Mouse (Mus musculus) forebrain, embryonic 13.5 days (tissue): ENCODE data around the gene Mical2. TPM values are rescaled to one million over a fixed set of nuclear protein-coding genes. Genes with fewer than 3 reads are reported as not detected.

Experiments
- ATAC-seq: fragments of 200-750 bp; cut with Nextera tagmentation; 2 replicates; pipeline ENCODE4 v1.8.0; 2017
- H3K27ac ChIP-seq: fragments of 300-500 bp; sonication (generic); 2 replicates; pipeline ENCODE4 v1.5.1; 2015; ENCODE audit warnings: inconsistent platforms, mild to moderate bottlenecking, moderate library complexity
- H3K27me3 ChIP-seq: fragments of 300-500 bp; sonication (generic); 2 replicates; pipeline ENCODE4 v1.6.1; 2015; ENCODE audit warnings: mild to moderate bottlenecking, inconsistent platforms
- H3K36me3 ChIP-seq: fragments of 300-500 bp; sonication (generic); 2 replicates; pipeline ENCODE4 v1.6.1; 2015; ENCODE audit warnings: mild to moderate bottlenecking, inconsistent platforms; ENCODE audit not compliant: poor library complexity, severe bottlenecking
- H3K4me1 ChIP-seq: fragments of 300-500 bp; sonication (generic); 2 replicates; pipeline ENCODE4 v1.6.1; 2015; ENCODE audit warnings: inconsistent platforms
- H3K4me2 ChIP-seq: fragments of 300-500 bp; sonication (generic); 2 replicates; pipeline ENCODE4 v1.6.1; 2015; ENCODE audit warnings: inconsistent platforms, mild to moderate bottlenecking, moderate library complexity
- H3K4me3 ChIP-seq: fragments of 300-500 bp; sonication (generic); 2 replicates; pipeline ENCODE4 v1.5.1; 2015; ENCODE audit warnings: mild to moderate bottlenecking, inconsistent platforms
- H3K9ac ChIP-seq: fragments of 300-500 bp; sonication (generic); 2 replicates; pipeline ENCODE4 v1.6.1; 2015; ENCODE audit warnings: mild to moderate bottlenecking, inconsistent platforms
- H3K9me3 ChIP-seq: fragments of 300-500 bp; sonication (generic); replicated peaks from 2 replicates; pipeline ENCODE4 v1.6.1; 2016; ENCODE audit warnings: inconsistent platforms
- WGBS: fragments of 180-500 bp; shearing (Covaris S2); methylation state at CpG from one replicate; pipeline ENCODE4 v1.1.7; 2015; 5-methylcytosine and 5-hydroxymethylcytosine counted together
- polyA plus RNA-seq: library from polyadenylated mRNA; unstranded; fragments of >200 nt; fragmentation: Nextera tagmentation; extraction: Ambion mirVana; gene quantifications from 2 replicates; pipeline ENCODE4 v1.2.1, GENCODE M21; 2015

Gene Mical2
- polyA plus RNA-seq, 1 experiment from 2014 or later = 1.1 TPM

DNA sequence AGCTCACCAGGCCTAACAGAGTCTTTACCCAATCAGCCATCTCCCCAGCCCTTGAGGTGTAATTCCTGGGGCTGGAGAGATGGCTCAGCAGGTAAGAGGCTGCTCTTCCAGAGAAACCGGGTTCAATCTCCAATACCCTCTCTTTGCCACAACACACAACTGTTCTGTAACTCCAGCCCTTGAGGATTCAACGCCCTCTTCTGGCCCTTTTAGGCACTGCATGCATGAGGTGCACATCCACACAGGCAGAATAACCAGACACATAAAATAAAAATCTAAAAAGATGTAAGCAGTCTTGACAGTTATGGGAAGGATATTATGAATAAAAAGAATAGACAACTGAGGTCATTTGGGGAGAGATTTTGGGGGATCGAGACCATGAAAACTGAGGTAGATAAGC lies 9.8 kb upstream of the Mical2 start:
- Histone ChIP-seq H3K4me3 (no peak overlapping the region), H3K9ac (no peak overlapping the region), H3K4me2 (no peak overlapping the region), H3K27ac (no peak overlapping the region), H3K4me1 (peaks cover 11% of the 10 kb centered on the region), H3K27me3 (no peaks in the 10 kb centered on the region), H3K9me3 (0 out of 2 replicates have a peak, but pooled peaks cover 3% of the 10 kb centered on the region), H3K36me3 (no peaks in the 10 kb centered on the region)
- ATAC-seq = no peak
- WGBS = 83% methylated on average over 3 of the region's 3 CpGs

- Histone ChIP-seq H3K9ac (no peak overlapping the region), H3K4me1 (peaks cover 11% of the 10 kb centered on the region), H3K4me2 (no peak overlapping the region), H3K9me3 (0 out of 2 replicates have a peak, but pooled peaks cover 3% of the 10 kb centered on the region), H3K27ac (no peak overlapping the region), H3K36me3 (no peaks in the 10 kb centered on the region), H3K27me3 (0 out of 2 replicates have a peak, but pooled peaks cover 2% of the 10 kb centered on the region), H3K4me3 (no peak overlapping the region)
- 75% methylated on average over 5 of the region's 5 CpGs for WGBS
- ATAC-seq = no peak
Observed at GRCm38 (mm10) chr7:112216720-112217119, 8.9 kb upstream of the Mical2 start.

- no peak overlapping the region for H3K4me2 ChIP-seq
- no peak for ATAC-seq
- H3K27ac ChIP-seq = no peak overlapping the region
- no peak overlapping the region for H3K4me3 ChIP-seq
- H3K36me3 ChIP-seq = no peaks in the 10 kb centered on the region
- 0 out of 2 replicates have a peak, but pooled peaks cover 3% of the 10 kb centered on the region for H3K9me3 ChIP-seq
- no peak overlapping the region for H3K9ac ChIP-seq
- peaks cover 11% of the 10 kb centered on the region for H3K4me1 ChIP-seq
- 58% methylated on average over 6 of the region's 6 CpGs for WGBS
- 0 out of 2 replicates have a peak, but pooled peaks cover 3% of the 10 kb centered on the region for H3K27me3 ChIP-seq
Observed at GRCm38 (mm10) chr7:112217208-112217607, 8.4 kb upstream of the Mical2 start.

DNA sequence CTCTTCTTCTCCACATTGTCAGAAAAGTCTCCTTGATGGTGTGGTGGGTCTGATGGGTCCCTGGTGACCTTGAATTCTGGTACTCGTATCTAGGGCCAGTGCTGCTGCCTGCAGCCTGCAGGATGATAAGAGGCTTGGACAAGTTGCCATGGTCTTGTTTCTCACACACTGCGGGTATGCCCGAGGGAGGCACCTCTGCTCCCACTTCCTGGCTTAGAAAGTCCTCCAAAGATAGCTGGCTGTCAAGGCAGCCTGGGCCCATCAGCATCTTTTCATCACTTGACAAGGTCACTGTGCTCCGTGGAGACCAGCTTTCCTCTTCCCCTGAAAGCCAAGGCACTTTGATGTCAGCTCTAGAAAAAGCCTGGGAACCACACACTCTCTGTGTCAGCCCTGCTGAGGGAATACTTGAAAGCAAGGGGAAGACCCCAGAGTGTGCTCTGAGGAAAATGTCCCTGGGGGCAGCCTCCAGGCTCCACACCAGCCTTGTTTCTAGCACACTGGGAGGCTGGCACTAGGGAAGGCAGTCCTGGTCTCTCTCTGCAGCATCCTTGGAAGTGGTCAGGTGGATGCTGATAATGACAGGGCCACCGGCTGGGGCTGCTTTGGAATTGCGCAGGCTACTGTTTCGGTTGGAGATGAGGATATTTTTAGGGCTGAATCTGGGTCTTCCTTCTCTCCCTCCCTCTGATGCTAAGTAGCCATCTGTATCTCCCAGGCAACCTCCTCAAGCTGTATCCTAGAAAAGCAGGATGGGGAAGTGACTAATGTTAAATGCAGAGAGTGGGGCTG lies 2.7 kb upstream of the Mical2 start:
- H3K4me3 ChIP-seq = no peak overlapping the region
- peaks cover 54% of the 10 kb centered on the region for H3K27me3 ChIP-seq

DNA sequence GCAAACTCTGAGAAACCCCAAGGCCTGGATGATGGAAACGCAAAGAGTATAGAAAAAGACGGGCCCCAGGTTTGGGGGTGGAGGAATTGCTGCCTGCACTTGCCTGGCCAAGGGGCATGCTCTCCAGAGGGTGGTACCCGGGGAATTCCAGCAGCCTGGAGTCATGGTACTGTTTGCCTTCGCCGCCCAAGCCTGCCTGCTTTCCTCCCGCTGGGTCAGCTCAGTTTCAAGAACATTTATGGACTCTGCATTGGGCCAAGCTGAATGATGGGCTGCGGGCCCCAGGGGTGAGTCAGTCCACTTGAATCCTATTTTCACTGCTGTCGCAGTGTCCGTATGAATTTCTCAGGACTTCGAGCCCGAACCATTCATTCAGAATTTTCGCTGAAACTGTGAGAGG lies 802 bp upstream of the Mical2 start:
- no peak for ATAC-seq
- no peak overlapping the region for H3K27ac ChIP-seq
- H3K9me3 ChIP-seq = 0 out of 2 replicates have a peak, but pooled peaks cover 3% of the 10 kb centered on the region
- peaks cover 22% of the 10 kb centered on the region for H3K4me1 ChIP-seq
- H3K36me3 ChIP-seq = no peaks in the 10 kb centered on the region
- peaks cover 58% of the 10 kb centered on the region for H3K27me3 ChIP-seq
- 79% methylated on average over 12 of the region's 12 CpGs for WGBS
- no peak overlapping the region for H3K9ac ChIP-seq
- H3K4me2 ChIP-seq = no peak overlapping the region
- H3K4me3 ChIP-seq = no peak overlapping the region

More for the DNA sequence above, 2.7 kb upstream of the Mical2 start:
- ATAC-seq = no peak
- H3K4me1 ChIP-seq = peaks cover 15% of the 10 kb centered on the region
- no peak overlapping the region for H3K4me2 ChIP-seq
- H3K27ac ChIP-seq = no peak overlapping the region
- no peaks in the 10 kb centered on the region for H3K36me3 ChIP-seq
- peak overlapping the region; percentile 48; the same call in 1 of the 2 replicates for H3K9ac ChIP-seq
- WGBS = 70% methylated on average over 7 of the region's 7 CpGs
- H3K9me3 ChIP-seq = 0 out of 2 replicates have a peak, but pooled peaks cover 3% of the 10 kb centered on the region

GRCm38 (mm10) chr7:112226446-112227265 lies 1.0 kb downstream of the Mical2 start:
- no peaks in the 10 kb centered on the region for H3K9me3 ChIP-seq
- H3K9ac ChIP-seq = peak overlapping the region; percentile 62
- H3K4me1 ChIP-seq = peaks cover 22% of the 10 kb centered on the region
- H3K36me3 ChIP-seq = no peaks in the 10 kb centered on the region
- ATAC-seq = no peak
- 4% methylated on average over 24 of the region's 24 CpGs for WGBS
- H3K27me3 ChIP-seq = peaks cover 57% of the 10 kb centered on the region
- H3K27ac ChIP-seq = no peak overlapping the region
- H3K4me3 ChIP-seq = peak overlapping the region; percentile 50
- H3K4me2 ChIP-seq = peak overlapping the region; percentile 98

GRCm38 (mm10) chr7:112227266-112227562 lies 1.6 kb downstream of the Mical2 start:
- Histone ChIP-seq H3K27me3 (peaks cover 55% of the 10 kb centered on the region), H3K27ac (no peak overlapping the region), H3K4me2 (peak overlapping the region; percentile 98), H3K4me3 (peak overlapping the region; percentile 50; the same call in 1 of the 2 replicates), H3K9me3 (no peaks in the 10 kb centered on the region), H3K4me1 (peaks cover 22% of the 10 kb centered on the region), H3K36me3 (no peaks in the 10 kb centered on the region), H3K9ac (no peak overlapping the region)
- no peak for ATAC-seq
- WGBS = 16% methylated on average over 6 of the region's 6 CpGs

DNA sequence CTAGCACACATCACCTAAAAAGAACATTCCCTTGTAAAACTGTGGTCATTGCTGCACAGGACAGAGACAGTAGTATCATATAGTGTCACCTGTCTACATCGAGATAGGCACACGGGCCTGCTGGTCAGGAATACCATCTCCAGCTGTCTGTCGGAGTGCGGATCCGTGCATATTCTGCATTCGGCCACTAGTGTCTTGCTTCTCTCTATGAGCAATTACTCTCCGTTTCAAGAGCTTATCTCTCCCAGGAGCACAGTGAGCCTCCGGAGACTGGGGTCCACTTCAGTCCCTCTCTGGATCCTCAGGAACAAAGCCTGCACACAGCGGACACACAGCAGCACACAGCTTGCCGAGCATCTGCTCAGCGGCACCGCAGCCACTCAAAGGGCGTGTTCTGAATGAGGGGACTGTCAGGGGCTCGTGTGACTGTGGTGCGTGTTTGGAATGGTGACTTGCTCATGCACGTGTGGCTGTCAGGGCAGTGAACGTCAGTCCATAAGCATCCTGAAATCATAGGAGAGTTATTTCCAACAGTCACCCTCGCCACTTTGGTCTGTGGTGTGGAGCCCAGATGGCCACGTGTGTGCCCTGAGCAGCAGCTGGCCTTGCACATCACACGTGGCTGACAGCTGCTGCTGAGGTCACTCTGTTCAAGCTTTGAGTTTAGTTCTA lies 3.3 kb downstream of the Mical2 start:
- Histone ChIP-seq H3K4me3 (no peak overlapping the region), H3K27me3 (peaks cover 40% of the 10 kb centered on the region), H3K9ac (no peak overlapping the region), H3K9me3 (no peaks in the 10 kb centered on the region), H3K4me2 (no peak overlapping the region), H3K4me1 (peaks cover 34% of the 10 kb centered on the region), H3K27ac (no peak overlapping the region), H3K36me3 (no peaks in the 10 kb centered on the region)
- 64% methylated on average over 20 of the region's 20 CpGs for WGBS
- no peak for ATAC-seq

GRCm38 (mm10) chr7:112231731-112232130 lies 6.1 kb downstream of the Mical2 start:
- H3K36me3 ChIP-seq = no peaks in the 10 kb centered on the region
- no peak overlapping the region for H3K4me3 ChIP-seq
- no peaks in the 10 kb centered on the region for H3K9me3 ChIP-seq
- no peak overlapping the region for H3K4me2 ChIP-seq
- peaks cover 27% of the 10 kb centered on the region for H3K4me1 ChIP-seq
- ATAC-seq = no peak
- H3K27me3 ChIP-seq = peaks cover 16% of the 10 kb centered on the region
- no peak overlapping the region for H3K9ac ChIP-seq
- no peak overlapping the region for H3K27ac ChIP-seq
- 80% methylated on average over 7 of the region's 7 CpGs for WGBS

DNA sequence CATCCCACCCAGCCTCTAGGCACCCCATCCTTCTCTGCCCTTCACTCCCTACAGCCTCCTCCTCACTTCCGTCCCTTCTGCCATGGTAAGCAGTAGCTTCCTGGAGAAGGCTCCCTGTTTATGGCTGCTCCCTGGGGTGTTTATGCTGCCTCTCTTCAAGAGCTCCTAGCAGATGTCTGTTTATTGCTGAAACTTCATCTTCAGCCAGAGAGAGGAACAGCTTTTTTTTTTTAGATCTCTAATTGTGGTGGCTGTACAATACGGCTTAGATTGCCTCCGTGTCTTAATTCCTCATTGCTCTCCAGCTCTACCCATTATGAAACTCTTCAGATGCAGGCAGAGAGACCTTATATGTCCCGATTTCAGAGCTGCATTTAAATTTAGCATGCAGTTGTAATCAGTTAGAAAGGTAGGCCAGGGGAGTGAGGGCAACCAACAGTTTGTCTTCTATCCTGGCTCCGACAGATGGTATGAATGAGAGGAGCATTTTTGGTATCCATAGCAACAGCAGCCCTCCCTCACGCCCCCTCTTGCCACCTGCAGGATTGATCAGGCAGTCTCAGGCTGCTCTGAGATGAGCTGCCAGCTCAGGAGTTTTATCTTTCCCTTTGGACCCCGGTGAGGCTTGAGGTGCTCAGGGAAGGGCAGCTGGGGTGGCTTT lies 7.8 kb downstream of the Mical2 start:
- Histone ChIP-seq H3K4me1 (peaks cover 26% of the 10 kb centered on the region), H3K36me3 (no peaks in the 10 kb centered on the region), H3K9ac (no peak overlapping the region; the same call in 1 of the 2 replicates), H3K4me3 (no peak overlapping the region), H3K4me2 (peak overlapping the region; percentile 5; the same call in 1 of the 2 replicates), H3K27ac (peak overlapping the region; percentile 68), H3K9me3 (no peaks in the 10 kb centered on the region), H3K27me3 (peaks cover 1% of the 10 kb centered on the region; the same call in 1 of the 2 replicates)
- WGBS = 25% methylated on average over 7 of the region's 7 CpGs
- peak; percentile 86 for ATAC-seq

- Histone ChIP-seq H3K4me2 (no peak overlapping the region), H3K4me1 (peaks cover 19% of the 10 kb centered on the region), H3K9ac (no peak overlapping the region), H3K27me3 (no peaks in the 10 kb centered on the region), H3K36me3 (no peaks in the 10 kb centered on the region), H3K9me3 (no peaks in the 10 kb centered on the region), H3K4me3 (no peak overlapping the region), H3K27ac (no peak overlapping the region)
- 61% methylated on average over 4 of the region's 4 CpGs for WGBS
- ATAC-seq = no peak
Observed at GRCm38 (mm10) chr7:112234410-112234809, 8.8 kb downstream of the Mical2 start.
